In the genomic region with DNA sequence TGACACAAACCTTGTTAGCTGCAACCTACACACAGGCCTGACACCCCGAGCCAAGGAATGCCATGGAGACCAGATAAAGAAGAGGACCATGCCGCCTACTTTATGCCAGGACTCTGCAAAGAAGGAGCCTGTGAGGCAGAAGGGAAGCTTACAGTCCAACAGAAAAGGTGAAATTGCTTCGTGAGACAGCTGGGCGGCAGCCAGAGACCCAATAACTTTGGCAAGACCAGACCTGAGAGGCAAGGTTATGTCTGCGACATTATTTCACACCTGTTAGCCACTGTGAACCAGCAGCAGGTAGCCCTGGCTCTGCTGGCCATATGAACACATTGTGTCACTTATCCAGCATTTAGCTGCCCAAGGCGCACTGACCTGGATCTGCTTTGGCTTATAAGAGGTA, we compare ENCODE assay signal across 19 mouse cellular contexts. TPM values are rescaled to one million over a fixed set of nuclear protein-coding genes. Genes with fewer than 3 reads are reported as not detected.
DNase-seq lines count a peak whose midpoint lies in the region; ATAC-seq lines count a peak whose summit lies in the region.
"Had no signal": no experiment of that assay in that cellular context is flagged by ENCODE, and none has a peak within 500 bp of the region (broad histone marks: within the 10 kb centered on the region; RNA-seq: fewer than 3 reads in every experiment).

No protein-coding gene starts in this region.

- H3K9me3 ChIP-seq in midbrain, embryonic 11.5 days (ENCODE audit: control insufficient read depth, low read length) = no peaks in the 10 kb centered on the region
- no peaks in the 10 kb centered on the region for H3K9me3 ChIP-seq in midbrain, embryonic 14.5 days (ENCODE audit: control insufficient read depth, low read length)
- H3K9me3 ChIP-seq in forebrain, embryonic 16.5 days (ENCODE audit: control insufficient read depth, low read length) = no peaks in the 10 kb centered on the region
- H3K9me3 ChIP-seq: embryonic facial prominence, embryonic 10.5 days; embryonic facial prominence, embryonic 12.5 days; forebrain, embryonic 13.5 days; forebrain, embryonic 15.5 days had no signal

- WGBS in midbrain, embryonic 11.5 days = 85% methylated on average over 6 of the region's 6 CpGs
- 88% methylated on average over 6 of the region's 6 CpGs for WGBS in midbrain, embryonic 14.5 days
- WGBS in forebrain, embryonic 16.5 days = 80% methylated on average over 6 of the region's 6 CpGs

- no peak for ATAC-seq in midbrain, embryonic 11.5 days (ENCODE audit: low FRiP score)
- ATAC-seq in midbrain, embryonic 14.5 days (ENCODE audit: low FRiP score, low TSS enrichment) = no peak
- no peak for ATAC-seq in forebrain, embryonic 16.5 days
- ATAC-seq: activated CD4-positive, CD25-positive, alpha-beta regulatory T cell, adult 4 months; forebrain, embryonic 13.5 days; forebrain, embryonic 15.5 days; Patski had no signal

- peak; percentile 54 to 76 for DNase-seq in cerebellum, postnatal 14 days
- DNase-seq in cerebellum, adult 18-20 months = no peak
- DNase-seq in midbrain, embryonic 11.5 days (ENCODE audit: low spot score, missing footprints) = peak; percentile 45
- no peak for DNase-seq in midbrain, embryonic 14.5 days
- DNase-seq in MN1 (ENCODE audit: low spot score) = peak; percentile 77
- DNase-seq: adrenal gland, adult 8-10 months; adrenal gland, postnatal 14 days; adrenal gland, postnatal 36 days; cerebellum, adult 11-12 months; cerebellum, adult 8-10 months; cerebellum, adult 9-11 months; cerebellum, postnatal 36 days had no signal

- no peak overlapping the region for H3K4me3 ChIP-seq in midbrain, embryonic 11.5 days (ENCODE audit: low read depth, low read length)
- no peak overlapping the region for H3K4me3 ChIP-seq in midbrain, embryonic 14.5 days (replicated peaks; ENCODE audit: low read depth, low read length)
- H3K4me3 ChIP-seq in forebrain, embryonic 16.5 days (replicated peaks; ENCODE audit: low read length) = no peak overlapping the region
- H3K4me3 ChIP-seq: embryonic facial prominence, embryonic 10.5 days; embryonic facial prominence, embryonic 12.5 days; forebrain, embryonic 13.5 days; forebrain, embryonic 15.5 days had no signal

- no peak overlapping the region for H3K9ac ChIP-seq in midbrain, embryonic 11.5 days (ENCODE audit: low read length)
- H3K9ac ChIP-seq in midbrain, embryonic 14.5 days (replicated peaks; ENCODE audit: low read length) = no peak overlapping the region
- no peak overlapping the region for H3K9ac ChIP-seq in forebrain, embryonic 16.5 days (replicated peaks; ENCODE audit: low read depth, low read length)
- H3K9ac ChIP-seq: embryonic facial prominence, embryonic 12.5 days; forebrain, embryonic 13.5 days; forebrain, embryonic 15.5 days had no signal

- no peak overlapping the region for H3K27ac ChIP-seq in midbrain, embryonic 11.5 days (ENCODE audit: low read depth, low read length)
- no peak overlapping the region for H3K27ac ChIP-seq in midbrain, embryonic 14.5 days (replicated peaks; ENCODE audit: low read depth, low read length)
- no peak overlapping the region for H3K27ac ChIP-seq in forebrain, embryonic 16.5 days (ENCODE audit: low read length)
- H3K27ac ChIP-seq: embryonic facial prominence, embryonic 10.5 days; embryonic facial prominence, embryonic 12.5 days; forebrain, embryonic 13.5 days; forebrain, embryonic 15.5 days had no signal

- H3K36me3 ChIP-seq in midbrain, embryonic 11.5 days (ENCODE audit: control insufficient read depth, insufficient read depth, low read length) = no peaks in the 10 kb centered on the region
- no peaks in the 10 kb centered on the region for H3K36me3 ChIP-seq in midbrain, embryonic 14.5 days (ENCODE audit: control insufficient read depth, insufficient read depth, low read length)
- no peaks in the 10 kb centered on the region for H3K36me3 ChIP-seq in forebrain, embryonic 16.5 days (ENCODE audit: control insufficient read depth, insufficient read depth)
- H3K36me3 ChIP-seq: embryonic facial prominence, embryonic 10.5 days; embryonic facial prominence, embryonic 12.5 days; forebrain, embryonic 15.5 days had no signal

- no peak overlapping the region for H3K4me2 ChIP-seq in midbrain, embryonic 11.5 days
- H3K4me2 ChIP-seq in midbrain, embryonic 14.5 days (ENCODE audit: low read length) = no peak overlapping the region
- no peak overlapping the region for H3K4me2 ChIP-seq in forebrain, embryonic 16.5 days (ENCODE audit: low read length)
- H3K4me2 ChIP-seq: embryonic facial prominence, embryonic 12.5 days; forebrain, embryonic 13.5 days; forebrain, embryonic 15.5 days had no signal

- H3K4me1 ChIP-seq in midbrain, embryonic 11.5 days (ENCODE audit: control insufficient read depth, insufficient read depth, low read length) = no peaks in the 10 kb centered on the region
- 0 out of 2 replicates have a peak, but pooled peaks cover 3% of the 10 kb centered on the region for H3K4me1 ChIP-seq in midbrain, embryonic 14.5 days (ENCODE audit: control insufficient read depth, insufficient read depth, low read length)
- no peaks in the 10 kb centered on the region for H3K4me1 ChIP-seq in forebrain, embryonic 16.5 days (replicated peaks; ENCODE audit: control insufficient read depth, insufficient read depth, low read length)
- H3K4me1 ChIP-seq: embryonic facial prominence, embryonic 12.5 days; forebrain, embryonic 15.5 days had no signal

- no peaks in the 10 kb centered on the region for H3K27me3 ChIP-seq in midbrain, embryonic 11.5 days (ENCODE audit: control insufficient read depth, insufficient read depth, low read length)
- H3K27me3 ChIP-seq in midbrain, embryonic 14.5 days (ENCODE audit: control insufficient read depth, insufficient read depth, low read length) = no peaks in the 10 kb centered on the region; the same call in 1 of the 2 replicates
- H3K27me3 ChIP-seq in forebrain, embryonic 16.5 days (replicated peaks; ENCODE audit: control insufficient read depth, insufficient read depth, low read length) = peaks cover 8% of the 10 kb centered on the region; the same call in 1 of the 2 replicates
- H3K27me3 ChIP-seq: Patski had no signal

RNA-seq across cellular contexts. Expression of a gene that starts 11.3 kb away (rescaled TPM):
- 124 and 128 TPM in 2 replicates for polyA plus RNA-seq in midbrain, embryonic 11.5 days (2014; fragmentation: Nextera tagmentation; extraction: Ambion mirVana)
- 63.3 and 63.7 TPM in 2 replicates for polyA plus RNA-seq in midbrain, embryonic 14.5 days (2014; fragmentation: Nextera tagmentation; extraction: Ambion mirVana)
- 62.1 and 66.1 TPM in 2 replicates for polyA plus RNA-seq in forebrain, embryonic 16.5 days (2015; fragmentation: Nextera tagmentation; extraction: Ambion mirVana)

RNA-seq across cellular contexts. Expression of a gene that starts 29.2 kb away (rescaled TPM):
- polyA plus RNA-seq in midbrain, embryonic 11.5 days (2014; fragmentation: Nextera tagmentation; extraction: Ambion mirVana) = 10.5 and 12.0 TPM in 2 replicates
- 7.9 and 9.1 TPM in 2 replicates for polyA plus RNA-seq in midbrain, embryonic 14.5 days (2014; fragmentation: Nextera tagmentation; extraction: Ambion mirVana)
- 12.3 and 13.1 TPM in 2 replicates for polyA plus RNA-seq in forebrain, embryonic 16.5 days (2015; fragmentation: Nextera tagmentation; extraction: Ambion mirVana)

RNA-seq across cellular contexts. Expression of a gene that starts 29.3 kb away (rescaled TPM):
- polyA plus RNA-seq in midbrain, embryonic 11.5 days (2014; fragmentation: Nextera tagmentation; extraction: Ambion mirVana) = 18.7 and 19.0 TPM in 2 replicates
- polyA plus RNA-seq in midbrain, embryonic 14.5 days (2014; fragmentation: Nextera tagmentation; extraction: Ambion mirVana) = 15.3 and 19.7 TPM in 2 replicates
- polyA plus RNA-seq in forebrain, embryonic 16.5 days (2015; fragmentation: Nextera tagmentation; extraction: Ambion mirVana) = 21.1 and 23.5 TPM in 2 replicates

Comparison
In these comparisons a context has a peak if more than half of its experiments do, and no peak if none do; other contexts are left out.
1. DNase-seq: peak in cerebellum, postnatal 14 days (2 of 2), midbrain, embryonic 11.5 days (single experiment) and MN1 (single experiment); none in cerebellum, adult 18-20 months (0 of 2) and midbrain, embryonic 14.5 days (single experiment).